Mouse (Mus musculus): Measurements from ENCODE around the gene Irf5.

DNA sequence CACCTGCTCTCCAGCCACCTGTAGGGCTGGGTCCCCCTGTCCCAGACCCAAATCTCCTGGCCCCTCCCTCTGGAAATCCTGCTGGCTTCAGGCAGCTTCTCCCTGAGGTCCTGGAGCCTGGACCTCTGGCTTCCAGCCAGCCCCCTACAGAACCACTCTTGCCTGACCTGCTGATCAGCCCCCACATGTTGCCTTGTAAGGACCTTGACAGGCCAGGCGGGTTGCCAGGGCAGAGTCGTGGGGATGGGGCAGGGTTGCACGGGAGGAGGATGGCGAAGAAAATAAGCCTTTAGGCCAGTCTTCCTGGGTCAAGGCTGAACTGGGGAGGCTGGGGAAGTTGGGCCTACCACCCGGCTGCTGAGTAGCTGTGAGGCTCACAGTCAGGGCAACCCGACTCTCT lies 8.9 kb downstream of the Irf5 start:
- TF ChIP-seq CTCF (IDR thresholded peaks at IDR 0.05; ENCODE audit: low read depth) (no peak), EP300 (optimal IDR thresholded peaks at IDR 0.05) (no peak)
